Mouse (Mus musculus) urinary bladder, adult 2 months (tissue): Measurements from ENCODE around the gene 2310057M21Rik. TPM values are rescaled to one million over a fixed set of nuclear protein-coding genes. Genes with fewer than 3 reads are reported as not detected.
"Not testable (repeated sequence)": the region's sequence is repeated elsewhere in the genome, so short reads cannot be mapped to it uniquely, and the experiment has no call there.

Experiments
- DNase-seq: peaks from one replicate; pipeline ENCODE4 v3.0.0; 2022; ENCODE audit warnings: low spot score
- polyA plus RNA-seq: library from polyadenylated mRNA; depleted of rRNA; stranded (reverse); fragments of >200 nt; gene quantifications from 2 replicates; pipeline ENCODE4 v1.2.3, GENCODE M21; 2012; rRNA removed

The 2310057M21Rik gene
- 7.9 and 8.3 TPM in 2 replicates for polyA plus RNA-seq

DNA sequence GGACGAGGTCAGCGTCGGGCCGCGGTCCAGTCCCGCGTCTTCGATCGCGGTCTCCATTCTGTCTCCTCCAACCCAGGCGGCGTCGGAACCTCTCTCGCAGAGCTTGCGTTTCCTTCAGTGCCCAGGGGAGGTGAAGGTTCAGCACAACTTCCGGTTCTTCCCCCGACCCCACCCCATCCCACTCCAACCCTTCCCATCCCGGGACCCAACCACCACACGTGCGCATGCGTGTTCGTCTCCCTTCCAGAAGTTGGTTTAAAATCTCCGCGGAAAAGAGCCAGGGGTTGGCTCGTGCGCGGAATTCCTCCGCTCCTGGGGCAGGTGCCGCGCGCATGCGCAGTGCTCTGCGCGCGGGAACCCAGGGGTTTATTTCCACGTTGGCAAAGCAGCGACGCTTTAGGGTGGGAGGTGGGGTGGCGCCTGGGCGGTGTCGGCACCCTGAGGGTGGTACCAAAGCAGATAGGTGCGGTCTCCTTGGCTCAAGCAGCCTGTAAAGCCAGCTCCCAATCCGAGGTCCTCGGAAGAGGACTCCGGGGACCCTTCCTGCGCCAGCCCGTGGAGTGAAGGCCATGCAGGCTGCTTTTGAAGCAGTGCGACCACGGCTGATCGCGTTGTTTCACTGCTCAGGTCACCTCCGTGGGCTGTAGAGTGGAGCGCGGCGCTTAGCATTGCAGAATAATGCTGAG, at the start of gene 2310057M21Rik:
Gene 2310057M21Rik, minus strand, starts transcription at position 145 of the 686 bp plus-strand sequence.
- peak; percentile 86 for DNase-seq

DNA sequence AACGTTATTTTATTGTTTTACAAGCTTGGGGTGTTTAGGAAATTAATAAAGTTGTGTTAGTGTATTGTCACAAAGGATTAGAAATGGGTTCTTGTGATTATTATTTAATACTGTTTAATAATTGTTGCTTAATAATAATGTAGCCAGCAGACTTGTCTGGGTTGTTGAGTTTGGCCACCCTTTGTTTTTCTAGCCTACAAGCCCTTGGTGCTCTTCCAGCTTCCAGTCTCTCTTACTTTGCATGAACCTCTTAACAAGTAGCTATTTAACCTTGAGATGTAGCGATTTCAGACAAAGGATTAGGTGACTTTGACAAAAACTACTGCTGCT, 49.3 kb upstream of the 2310057M21Rik start:
- DNase-seq, result no peak

DNA sequence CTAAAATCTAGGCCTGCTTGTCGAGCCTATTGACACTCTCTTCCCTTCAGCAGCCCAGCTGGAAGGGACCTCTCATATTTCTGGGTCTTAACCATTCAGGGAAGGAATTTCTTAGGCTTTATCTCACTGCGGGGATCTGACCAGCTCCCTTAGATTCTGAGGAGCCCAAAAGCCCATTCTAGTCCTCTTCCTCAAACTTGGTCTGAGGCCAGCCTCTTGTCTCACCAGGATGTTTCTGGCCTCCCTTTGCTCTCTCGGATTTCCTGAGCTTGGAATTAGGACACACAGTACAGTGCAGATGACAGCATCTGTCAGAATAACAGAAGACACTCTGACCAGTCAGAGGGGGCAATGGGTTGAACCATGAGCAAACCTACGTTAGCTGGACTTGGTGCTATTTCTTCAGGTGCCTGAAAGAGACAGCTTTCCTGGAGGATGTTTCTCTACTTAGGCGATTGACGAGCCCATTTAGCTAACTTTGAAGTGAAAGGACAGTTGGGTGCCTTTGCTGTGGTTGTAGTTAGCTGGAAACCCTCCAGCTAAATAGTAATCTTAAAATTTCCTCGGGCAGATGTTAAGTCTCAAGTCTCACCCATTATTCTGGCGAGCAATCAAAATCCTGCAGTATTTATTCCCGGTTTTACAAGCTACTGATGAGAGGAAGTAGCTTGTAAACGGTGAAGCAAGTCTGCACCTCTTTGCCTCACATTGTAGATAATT, 48.8 kb upstream of the 2310057M21Rik start:
- DNase-seq, result no peak

DNA sequence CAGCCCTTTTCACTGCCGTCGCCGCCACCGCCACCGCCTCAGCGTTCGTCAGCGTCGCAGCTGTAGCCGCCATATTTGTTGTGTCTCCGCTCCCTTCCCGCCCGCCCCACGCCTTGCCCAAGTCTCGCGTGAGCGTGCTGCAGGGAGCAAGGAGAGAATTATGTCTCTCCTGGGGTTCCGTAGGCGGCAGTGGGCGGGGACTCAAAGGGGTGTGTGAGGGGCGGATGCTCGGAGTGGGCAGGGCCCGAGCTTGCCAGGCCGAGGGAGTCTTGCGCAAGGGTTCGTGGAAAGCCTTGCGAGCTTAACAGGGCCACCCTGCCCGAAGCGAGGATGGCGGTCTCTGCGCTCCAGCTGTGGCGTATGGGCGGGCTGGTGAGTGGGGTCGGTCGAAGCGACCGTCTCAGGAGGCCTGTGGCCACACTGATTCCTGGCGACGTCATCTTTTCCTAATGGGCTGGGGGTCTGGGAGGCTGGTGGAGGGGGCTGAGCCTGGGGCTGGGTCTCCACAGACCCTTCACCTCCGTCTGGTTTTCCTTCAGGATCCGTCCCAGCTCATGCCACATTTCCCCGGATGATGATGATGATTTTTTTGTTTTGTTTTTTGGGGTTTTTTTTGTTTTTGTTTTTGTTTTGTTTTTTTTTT, 48.0 kb upstream of the 2310057M21Rik start, which contains the start of the genes Ikzf5 and Acadsb:
Gene Ikzf5, minus strand, starts transcription at position 106 of the 643 bp plus-strand sequence.
Gene Acadsb, plus strand, starts transcription at position 186 of the 643 bp plus-strand sequence.
- DNase-seq, result peak; percentile 98

DNA sequence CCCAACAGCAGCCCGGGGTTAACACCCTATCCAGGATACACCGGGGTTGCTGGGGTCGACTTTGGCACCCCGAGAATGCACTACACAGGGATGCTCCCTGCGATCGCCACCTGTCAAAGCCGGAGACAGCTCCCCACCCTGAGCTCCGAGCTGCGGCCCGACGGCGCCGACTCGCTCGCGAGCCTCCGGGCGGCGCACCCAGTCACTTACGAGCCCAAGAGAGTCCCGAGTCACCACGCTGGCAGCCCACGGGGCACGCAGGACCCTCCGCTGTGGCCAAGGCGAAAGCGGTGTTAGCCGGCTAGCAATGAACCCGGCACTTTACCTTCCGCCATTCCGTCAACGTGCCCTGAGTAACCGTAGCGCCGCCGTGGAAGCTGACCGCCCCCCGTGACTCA, 47.4 kb upstream of the 2310057M21Rik start:
- DNase-seq, result no peak

DNA sequence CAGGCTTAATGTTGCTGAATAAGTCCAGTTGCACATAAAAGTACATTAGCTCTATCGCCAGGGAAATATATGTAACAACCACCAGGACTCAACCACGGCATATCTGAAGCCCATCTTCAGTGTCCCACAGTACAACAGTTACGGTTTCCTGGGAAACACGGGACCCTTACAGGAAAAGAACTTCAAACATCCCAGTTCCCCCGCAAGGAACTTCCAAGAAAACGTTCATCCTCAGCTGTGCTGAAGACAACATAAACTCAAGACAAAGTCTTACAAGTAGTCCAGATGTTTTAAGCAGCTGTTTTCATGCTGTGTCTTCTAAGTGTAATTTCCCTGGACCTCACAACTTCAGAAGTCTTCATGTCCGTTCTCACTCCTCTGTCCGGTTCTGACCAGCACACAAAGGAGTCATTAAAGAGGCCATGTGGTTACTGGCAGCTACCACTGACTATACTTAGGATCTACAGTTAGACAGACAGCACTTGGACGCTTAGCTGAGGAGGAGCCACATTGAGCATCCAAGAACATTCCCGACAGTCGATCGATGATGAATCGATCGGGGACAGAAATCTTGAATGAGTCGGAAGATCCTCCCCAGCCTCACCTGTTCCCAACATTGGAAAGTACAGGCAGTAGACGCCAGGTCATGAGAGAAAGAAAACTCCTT, 46.9 kb upstream of the 2310057M21Rik start:
- DNase-seq, result no peak

DNA sequence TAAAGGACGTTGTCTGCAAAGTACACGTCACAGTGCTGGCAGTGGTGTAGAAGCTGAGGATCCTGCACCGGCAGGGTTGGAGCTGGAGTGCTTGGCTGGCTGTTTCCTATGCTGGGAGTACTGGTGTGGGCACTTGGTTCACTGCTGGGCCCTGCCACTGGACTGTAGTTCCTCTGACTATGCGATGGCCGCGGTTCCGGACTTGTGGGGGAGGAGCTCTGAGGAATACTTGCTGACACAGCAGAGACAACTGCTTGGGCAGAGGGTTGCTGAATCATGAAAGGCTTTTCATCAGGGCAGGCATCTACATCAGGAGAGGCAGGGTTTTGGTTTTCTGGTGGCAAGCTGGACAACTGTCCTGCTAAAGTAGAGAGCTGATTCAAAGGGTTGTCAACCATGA, 29.2 kb upstream of the 2310057M21Rik start:
- DNase-seq, result not testable (repeated sequence)

DNA sequence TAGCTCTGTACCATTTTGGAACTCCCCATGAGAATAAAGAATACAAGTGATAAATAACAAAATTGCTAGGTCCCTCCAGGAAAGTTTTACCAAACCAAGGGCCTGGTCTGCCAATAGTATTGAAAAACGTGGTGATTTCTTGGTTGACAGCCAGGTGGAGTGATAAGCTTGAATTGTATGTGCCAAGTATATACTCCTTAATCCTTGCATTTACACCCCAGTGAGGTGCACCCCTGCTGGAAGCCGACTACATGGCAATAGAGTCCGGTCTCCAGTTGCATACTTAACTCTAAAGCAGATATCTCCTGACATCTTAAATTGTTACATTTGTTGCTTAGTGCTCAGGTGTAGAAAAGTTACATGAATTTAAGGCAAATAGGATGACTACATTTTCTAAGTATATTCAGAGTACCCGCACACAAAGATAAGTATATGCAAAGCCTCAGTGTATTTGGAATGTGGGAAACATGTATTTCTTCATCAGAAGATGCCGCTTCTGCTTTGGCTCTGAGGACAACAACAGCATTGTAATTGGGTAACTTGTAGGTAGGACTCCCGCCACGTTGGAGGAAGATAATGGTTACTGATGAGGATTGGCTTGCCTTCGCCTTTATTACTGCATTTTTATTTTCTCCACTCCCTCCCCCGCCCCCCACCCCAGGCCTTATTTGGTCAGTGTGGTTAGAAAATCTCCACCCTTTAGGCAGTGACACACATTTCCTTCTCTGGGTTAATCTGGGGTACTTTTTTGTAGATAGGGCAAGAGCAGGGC, 9.5 kb upstream of the 2310057M21Rik start:
- DNase-seq, result no peak

DNA sequence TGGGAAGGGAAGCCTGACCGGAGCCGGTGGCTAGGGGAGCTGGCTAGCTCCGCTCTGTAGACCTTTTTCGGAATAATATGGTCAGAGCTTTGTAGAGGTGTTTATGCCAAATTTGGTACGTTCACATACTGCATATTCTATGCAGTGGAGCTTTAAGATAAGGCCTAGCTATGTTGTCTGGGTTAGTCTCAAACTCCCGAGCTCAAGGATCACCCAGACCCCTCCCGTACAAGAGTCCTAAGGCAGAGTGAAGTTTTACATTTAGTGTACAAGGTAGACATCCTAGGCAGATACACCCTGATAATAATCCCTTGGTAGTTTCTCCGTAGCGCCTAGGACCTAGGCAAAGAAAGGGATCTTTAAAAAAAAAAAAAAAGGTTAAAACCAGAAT, 8.9 kb upstream of the 2310057M21Rik start:
- DNase-seq, result no peak

DNA sequence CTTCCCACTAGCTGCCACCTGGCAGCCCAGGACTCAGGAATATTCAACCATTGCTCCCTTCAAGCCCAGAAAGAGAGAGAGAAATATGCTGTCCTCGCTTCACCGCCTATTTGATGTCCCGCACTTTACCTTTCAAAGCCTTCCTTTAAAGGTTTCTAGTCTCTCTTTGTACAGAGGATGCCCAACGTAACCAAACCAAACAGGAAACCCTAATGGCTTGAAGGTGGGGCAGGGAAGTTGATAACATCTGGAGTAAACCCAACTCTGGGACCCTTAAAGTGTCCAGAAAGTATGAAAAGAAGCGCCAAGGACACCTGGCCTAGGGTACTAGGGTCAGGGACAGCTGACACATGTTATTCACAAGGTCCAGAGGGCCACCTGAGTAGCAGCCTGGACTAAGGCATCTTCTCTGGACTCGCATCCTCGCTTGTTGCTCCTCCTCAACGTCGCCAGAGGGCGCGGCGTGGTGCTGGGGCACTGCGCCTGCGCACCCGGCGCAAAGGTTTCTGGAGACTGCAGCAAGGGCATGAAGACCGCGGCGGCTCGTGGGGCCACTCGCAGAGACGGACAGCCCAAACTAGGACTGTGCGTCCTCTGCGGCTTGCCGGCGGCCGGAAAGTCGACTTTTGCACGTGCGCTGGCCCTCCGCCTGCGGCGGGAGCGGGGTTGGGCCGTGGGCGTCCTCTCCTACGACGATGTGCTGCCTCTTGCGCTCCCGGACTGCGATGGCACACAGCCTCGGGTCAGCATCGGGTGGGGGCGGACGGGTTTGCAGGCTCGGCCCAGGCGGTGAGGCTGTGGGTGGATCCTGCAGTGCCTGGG, 8.3 kb upstream of the 2310057M21Rik start, which contains the start of gene Pstk:
Gene Pstk, plus strand, starts transcription at position 494 of the 822 bp plus-strand sequence.
- peak; percentile 86 for DNase-seq

DNA sequence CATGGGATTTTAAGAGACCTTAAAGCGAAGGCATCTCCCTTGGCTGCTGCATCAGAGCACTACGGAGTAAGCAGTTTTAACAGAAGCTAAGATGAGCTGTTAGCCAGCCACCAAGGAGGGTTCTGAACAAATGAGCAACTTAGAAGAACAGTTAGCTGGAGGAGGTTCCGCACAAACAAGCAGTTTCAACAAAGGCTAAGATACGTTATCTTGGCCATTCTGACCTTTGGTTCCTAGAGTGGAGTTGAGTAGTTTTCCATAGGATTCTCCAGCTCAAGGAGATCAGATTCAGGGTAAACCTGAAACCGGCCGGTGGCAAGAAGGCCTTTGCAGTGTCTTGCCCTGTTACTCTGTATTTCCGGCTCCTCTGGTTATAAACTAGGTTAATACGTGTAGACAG, 1.6 kb upstream of the 2310057M21Rik start:
- no peak for DNase-seq

DNA sequence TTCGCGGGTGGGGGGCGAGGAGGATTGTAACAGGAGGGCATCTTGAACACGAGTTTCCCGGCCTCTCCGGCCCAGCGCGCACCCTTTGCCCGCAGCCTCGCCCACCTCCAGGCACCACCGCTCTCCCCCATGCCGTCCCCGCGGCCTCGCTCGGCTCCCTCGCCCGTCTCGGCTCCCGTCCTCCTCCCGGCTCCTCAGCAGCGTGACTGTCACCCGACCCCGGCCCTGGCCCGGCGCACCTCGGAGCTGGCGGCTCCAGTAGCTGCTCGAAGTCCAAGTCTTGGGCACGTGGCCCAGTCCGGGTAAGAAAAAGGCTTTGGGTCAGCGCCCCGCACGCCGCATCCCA, 317 bp downstream of the 2310057M21Rik start:
- no peak for DNase-seq

DNA sequence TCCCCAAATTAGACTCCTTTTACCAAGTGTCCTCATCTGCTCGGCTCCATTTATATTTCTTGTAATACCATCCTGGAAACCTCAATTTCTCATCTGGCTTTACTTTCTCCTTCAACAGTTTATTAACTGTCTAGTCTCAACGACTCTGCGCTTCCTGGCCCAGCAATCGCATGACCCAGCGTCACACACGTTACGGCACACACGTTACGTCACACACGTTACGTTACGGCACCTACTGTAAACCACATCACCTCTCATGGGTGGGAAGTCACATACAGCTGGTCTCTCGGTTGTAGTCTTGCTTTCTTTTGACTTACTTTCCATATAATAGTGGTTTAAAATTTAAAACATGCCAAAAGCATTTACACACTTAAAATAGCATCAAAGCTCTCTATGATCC, 6.5 kb downstream of the 2310057M21Rik start:
- DNase-seq, result no peak

DNA sequence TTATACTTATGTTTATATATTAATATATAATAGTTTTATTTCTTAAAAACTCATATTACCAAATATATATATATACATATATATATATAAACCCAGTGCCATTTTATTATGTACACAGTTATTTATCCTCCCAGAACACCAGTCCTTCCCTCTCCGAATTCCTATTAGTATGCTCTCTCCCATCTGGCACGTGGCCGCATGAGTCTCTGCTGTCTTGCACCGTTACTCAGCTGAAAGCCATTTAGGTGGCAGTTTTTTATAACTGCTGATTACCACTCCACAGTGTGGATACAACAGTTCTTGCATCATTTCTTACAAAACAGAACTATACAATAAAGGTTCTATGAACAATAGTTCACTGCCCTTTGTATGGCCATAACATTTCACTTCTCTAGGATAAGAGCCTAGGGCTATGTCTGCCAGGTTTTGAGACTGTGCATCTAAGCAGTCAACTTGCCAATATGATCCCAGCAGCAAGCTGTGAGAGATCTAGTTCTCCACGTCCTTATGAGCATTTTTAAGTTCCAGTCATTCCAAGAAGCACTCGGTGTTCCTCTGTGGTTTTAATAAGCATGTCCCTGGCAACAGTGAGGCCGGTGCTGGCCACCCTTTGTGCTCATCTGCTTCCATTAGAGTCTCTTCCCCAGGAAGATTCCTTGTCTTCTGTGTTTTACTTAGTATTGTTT, 16.6 kb downstream of the 2310057M21Rik start:
- DNase-seq, result no peak

DNA sequence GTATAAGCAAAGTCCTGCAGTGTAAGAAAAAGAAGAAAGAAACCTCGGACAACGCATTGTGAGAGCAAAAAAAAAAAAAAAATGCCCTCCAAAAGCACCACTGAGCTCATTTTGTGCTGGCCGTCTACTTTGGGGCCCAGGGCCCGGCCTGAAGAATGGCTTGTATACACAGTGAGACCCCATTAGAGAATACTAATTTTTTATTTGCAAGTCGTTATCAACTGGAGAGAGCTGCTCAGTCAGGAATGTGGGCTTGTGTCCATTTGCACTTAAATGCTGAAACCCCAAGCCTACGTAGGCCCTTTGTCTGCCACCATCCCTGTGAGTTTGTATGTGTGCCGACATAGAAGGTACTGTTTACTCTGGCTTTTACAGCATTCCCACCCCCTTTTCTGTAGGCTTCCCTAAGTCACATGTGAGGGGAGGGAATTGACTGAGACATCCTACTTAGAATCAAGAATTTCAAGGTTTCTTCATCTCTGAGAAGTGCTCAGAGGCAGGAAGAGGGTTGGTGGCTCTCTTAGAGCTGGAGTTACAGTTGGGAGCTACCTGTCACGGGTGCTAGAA, 25.0 kb downstream of the 2310057M21Rik start:
- DNase-seq, result no peak

DNA sequence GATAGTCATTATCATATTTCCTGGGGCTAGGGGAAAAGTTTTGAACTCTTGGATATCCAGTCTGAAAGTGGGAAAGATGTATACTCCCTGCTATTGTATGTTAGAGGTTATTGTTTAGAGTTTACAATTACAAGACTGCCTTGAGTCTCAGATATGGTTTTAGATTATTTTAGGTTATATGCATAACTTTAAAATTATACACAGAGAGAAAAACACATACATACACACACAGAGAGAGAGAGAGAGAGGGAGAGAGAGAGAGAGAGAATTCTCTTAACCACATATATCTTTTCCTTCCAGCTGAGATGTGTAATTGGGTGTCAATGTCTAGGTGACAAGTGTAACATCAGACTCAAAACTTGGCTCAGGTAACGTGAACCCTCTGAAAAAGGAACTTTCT, 29.0 kb downstream of the 2310057M21Rik start, which contains the start of gene Fam24a:
Gene Fam24a, plus strand, starts transcription at position 301 of the 400 bp plus-strand sequence.
- no peak for DNase-seq

DNA sequence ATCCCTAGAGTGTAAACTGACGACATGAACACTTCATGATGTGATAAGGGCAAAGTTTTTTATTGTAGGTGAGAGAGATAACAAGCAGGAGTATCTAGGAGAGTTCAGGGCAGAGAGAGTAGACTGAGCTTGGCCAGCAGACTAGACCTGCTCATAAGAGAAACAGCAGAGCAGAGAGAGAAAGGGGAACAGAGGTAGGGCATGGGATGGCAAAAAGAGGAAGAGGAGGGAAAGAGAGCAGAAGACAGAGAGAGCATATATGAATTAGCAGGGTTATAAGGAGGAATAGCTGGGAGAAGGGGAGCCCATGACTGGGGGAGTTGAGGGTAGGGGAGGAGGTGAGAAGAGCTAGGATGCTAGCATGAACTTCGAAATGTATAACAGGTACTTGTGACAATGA, 30.9 kb downstream of the 2310057M21Rik start:
- DNase-seq, result no peak

DNA sequence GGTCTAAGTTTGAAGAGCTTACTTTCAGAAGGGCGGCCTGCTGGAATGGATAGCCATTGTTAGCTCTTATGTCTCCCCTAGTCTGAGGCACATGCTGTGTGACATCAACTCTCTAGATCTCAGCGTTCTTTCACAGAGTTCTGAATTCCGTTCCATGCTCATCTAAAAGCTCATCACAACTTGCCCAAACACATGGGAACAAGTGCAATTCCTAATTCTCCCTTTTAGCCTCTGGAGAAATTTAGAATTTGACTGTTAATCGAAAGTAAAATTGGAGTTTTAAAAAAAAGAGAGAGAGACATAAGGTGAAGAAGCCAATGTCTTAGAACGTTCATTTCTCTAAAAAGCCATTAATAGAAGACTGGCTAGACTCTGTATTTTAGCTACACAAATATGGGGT, 33.1 kb downstream of the 2310057M21Rik start, which contains the start of gene Fam24b:
Gene Fam24b, minus strand, starts transcription at position 101 of the 400 bp plus-strand sequence.
- no peak for DNase-seq

DNA sequence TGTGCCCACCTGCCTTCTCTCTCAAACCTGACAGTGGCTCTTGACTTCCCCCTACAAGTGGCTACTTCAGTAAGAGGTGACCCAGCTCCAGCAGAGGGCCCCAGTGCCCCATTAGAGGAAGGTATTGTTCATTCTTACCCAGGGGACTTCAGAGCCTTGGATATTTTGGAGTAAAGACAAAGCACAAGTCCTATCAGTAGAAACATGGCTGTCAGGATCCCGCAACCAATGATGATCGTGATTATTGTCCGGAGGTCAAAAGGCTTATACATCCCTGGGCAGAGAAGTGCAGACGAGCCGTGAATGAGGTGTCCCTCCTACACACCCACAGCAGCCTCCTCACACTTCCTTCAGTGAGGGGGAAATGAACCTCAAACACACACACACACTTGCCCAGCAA, 35.5 kb downstream of the 2310057M21Rik start:
- no peak for DNase-seq
